Mouse (Mus musculus) lung, adult 2 months (tissue): ENCODE results near the gene Mbd3l1.

ENCODE experiments used
- CTCF ChIP-seq: fragments of 200-500 bp; IDR thresholded peaks from 2 replicates; pipeline ENCODE4 v1.5.1; 2011; ENCODE audit warnings: mild to moderate bottlenecking, low read length, control low read depth; ENCODE audit not compliant: insufficient read depth
- POLR2A ChIP-seq: fragments of 200-500 bp; IDR thresholded peaks from 2 replicates; pipeline ENCODE4 v1.6.1; 2011; ENCODE audit warnings: low read depth, mild to moderate bottlenecking, control low read depth, low read length, borderline replicate concordance; ENCODE audit errors: extremely low read depth

DNA sequence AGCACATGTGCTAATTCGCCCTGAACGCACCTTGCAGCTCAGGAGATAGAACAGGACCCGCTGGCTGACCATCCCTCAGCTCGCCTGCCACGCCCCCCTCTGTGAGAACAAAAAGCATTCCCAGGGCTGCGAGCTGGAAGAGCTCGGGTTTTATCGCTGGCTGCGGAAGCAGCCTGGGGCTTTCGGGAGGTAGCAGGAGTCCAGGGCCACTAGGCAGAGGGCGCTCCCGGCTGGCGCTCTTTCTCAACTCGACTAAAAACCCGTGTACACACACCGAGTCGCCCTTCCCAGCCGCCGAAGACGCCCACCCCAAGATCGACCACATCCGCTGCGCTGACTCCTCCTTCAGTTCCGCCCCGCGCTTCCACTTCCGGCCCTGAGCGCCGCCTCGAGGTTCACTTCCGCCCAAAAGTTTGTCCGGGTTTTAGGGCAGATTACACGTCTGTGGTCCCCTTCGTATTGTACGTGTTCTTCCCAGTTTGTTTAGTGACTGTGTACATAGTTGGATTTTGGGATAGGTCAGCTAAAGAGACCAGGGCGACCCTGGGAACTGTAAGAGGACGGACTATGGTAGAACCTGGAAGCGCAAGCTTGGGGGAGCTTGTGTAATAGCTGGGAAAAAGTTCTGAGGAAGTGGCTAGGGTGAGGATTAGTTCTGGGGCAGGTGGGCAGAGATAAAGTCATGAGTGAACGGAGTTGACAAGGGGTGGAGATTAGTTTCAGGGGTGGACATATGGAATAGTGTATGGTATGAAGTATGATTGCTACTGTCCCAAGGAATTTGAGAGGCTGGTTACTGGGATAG lies 4.6 kb upstream of the Mbd3l1 start:
- TF ChIP-seq CTCF (no peak), POLR2A (peak; percentile 33; the same call in 1 of the 2 replicates)
